Mouse (Mus musculus): ENCODE results near the gene Tapbp.

- TF ChIP-seq CTCF (conservative IDR thresholded peaks at IDR 0.05; ENCODE audit: insufficient read depth, insufficient read length, low read depth, low read length) (no peak), POLR2A (IDR thresholded peaks at IDR 0.05; ENCODE audit: low read depth, low read length) (no peak)
These were observed 5.8 kb upstream of the Tapbp start for GRCm38 (mm10) chr17:33909869-33910250.

Data from kidney, adult 2 months (tissue).